Comparison of ENCODE assay signal across 9 mouse cellular contexts in genomic region chr8:95245180-95245579, GRCm38 (mm10). TPM values are rescaled to one million over a fixed set of nuclear protein-coding genes. Genes with fewer than 3 reads are reported as not detected.
DNase-seq lines count a peak whose midpoint lies in the region; ATAC-seq and TF ChIP-seq lines count a peak whose summit lies in the region.
"Had no signal": no experiment of that assay in that cellular context is flagged by ENCODE, and none has a peak within 500 bp of the region (broad histone marks: within the 10 kb centered on the region; RNA-seq: fewer than 3 reads in every experiment).

No protein-coding gene starts in this region.

- H3K27me3 ChIP-seq in forebrain, embryonic 13.5 days, result no peaks in the 10 kb centered on the region
- no peaks in the 10 kb centered on the region for H3K27me3 ChIP-seq in hindbrain, embryonic 12.5 days
- H3K27me3 ChIP-seq in spleen, adult 2 months (ENCODE audit: control insufficient read depth, insufficient read depth, low read length), result no peaks in the 10 kb centered on the region

- peak overlapping the region; percentile 98 for H3K27ac ChIP-seq in forebrain, embryonic 13.5 days
- peak overlapping the region; percentile 94 for H3K27ac ChIP-seq in hindbrain, embryonic 12.5 days
- peak overlapping the region; percentile 73 for H3K27ac ChIP-seq in spleen, adult 2 months (ENCODE audit: insufficient read depth, low read length)
- H3K27ac ChIP-seq: macrophage had no signal

- peaks cover 50% of the 10 kb centered on the region for H3K4me1 ChIP-seq in forebrain, embryonic 13.5 days
- peaks cover 33% of the 10 kb centered on the region for H3K4me1 ChIP-seq in hindbrain, embryonic 12.5 days
- H3K4me1 ChIP-seq in lung, adult 2 months (ENCODE audit: control insufficient read depth, insufficient read depth, low read length), result peaks cover 4% of the 10 kb centered on the region; the same call in 1 of the 2 replicates
- H3K4me1 ChIP-seq in spleen, adult 2 months (ENCODE audit: control insufficient read depth, insufficient read depth, insufficient read length), result peaks cover 4% of the 10 kb centered on the region; the same call in 1 of the 2 replicates

- WGBS in forebrain, embryonic 13.5 days, result 30% methylated on average over 5 of the region's 5 CpGs
- 70% methylated on average over 5 of the region's 5 CpGs for WGBS in hindbrain, embryonic 12.5 days
- 34% methylated on average over 5 of the region's 5 CpGs for WGBS in lung, adult 2 months
- 12% methylated on average over 5 of the region's 5 CpGs for WGBS in spleen, adult 2 months

- H3K9me3 ChIP-seq in forebrain, embryonic 13.5 days (replicated peaks), result no peaks in the 10 kb centered on the region
- H3K9me3 ChIP-seq in hindbrain, embryonic 12.5 days (replicated peaks), result no peaks in the 10 kb centered on the region

- no peak overlapping the region for H3K9ac ChIP-seq in forebrain, embryonic 13.5 days
- no peak overlapping the region for H3K9ac ChIP-seq in hindbrain, embryonic 12.5 days

- no peaks in the 10 kb centered on the region for H3K36me3 ChIP-seq in forebrain, embryonic 13.5 days (ENCODE audit: poor library complexity, severe bottlenecking)
- no peaks in the 10 kb centered on the region for H3K36me3 ChIP-seq in hindbrain, embryonic 12.5 days
- H3K36me3 ChIP-seq in spleen, adult 2 months (ENCODE audit: control insufficient read depth, insufficient read depth, low read length), result no peaks in the 10 kb centered on the region

- no peak for TF ChIP-seq POLR2A in lung, adult 2 months (IDR thresholded peaks at IDR 0.05; ENCODE audit: borderline replicate concordance, extremely low read depth, low read depth, low read length)
- no peak for TF ChIP-seq POLR2A in spleen, adult 2 months (IDR thresholded peaks at IDR 0.05; ENCODE audit: low read depth, low read length)

- TF ChIP-seq CTCF in lung, adult 2 months (IDR thresholded peaks at IDR 0.05; ENCODE audit: insufficient read depth, low read length), result no peak
- no peak for TF ChIP-seq CTCF in spleen, adult 2 months (IDR thresholded peaks at IDR 0.05; ENCODE audit: extremely low read depth, insufficient read depth, insufficient read length, insufficient replicate concordance)

- peak; percentile 75 for DNase-seq in retina, postnatal 1 day
- no peak for DNase-seq in retina, embryonic 14.5 days (ENCODE audit: low spot score)
- DNase-seq in lung, adult 2 months, result peak; percentile 22
- DNase-seq in spleen, adult 2 months (ENCODE audit: low read depth in 1 of 2, low spot score in 2 of 2), result peak; percentile 58 to 75
- no peak for DNase-seq in frontal cortex, postnatal 25 days (ENCODE audit: low spot score in 2 of 2)
- DNase-seq in left cerebral cortex, adult 11 months (ENCODE audit: low spot score), result no peak

- no peak overlapping the region for H3K4me3 ChIP-seq in forebrain, embryonic 13.5 days
- no peak overlapping the region for H3K4me3 ChIP-seq in hindbrain, embryonic 12.5 days
- H3K4me3 ChIP-seq in lung, adult 2 months (replicated peaks; ENCODE audit: extremely low read depth, low read depth, low read length), result no peak overlapping the region
- no peak overlapping the region for H3K4me3 ChIP-seq in spleen, adult 2 months (ENCODE audit: extremely low read depth, insufficient read depth, insufficient read length)

- no peak overlapping the region for H3K4me2 ChIP-seq in forebrain, embryonic 13.5 days
- H3K4me2 ChIP-seq in hindbrain, embryonic 12.5 days (replicated peaks), result no peak overlapping the region

- ATAC-seq in forebrain, embryonic 13.5 days, result peak; percentile 26
- no peak for ATAC-seq in hindbrain, embryonic 12.5 days (ENCODE audit: low FRiP score)

RNA-seq across cellular contexts. Expression of gene Kifc3, which starts 42.6 kb away (rescaled TPM):
- 8.2 and 8.3 TPM in 2 replicates for polyA plus RNA-seq in forebrain, embryonic 13.5 days (2015; fragmentation: Nextera tagmentation; extraction: Ambion mirVana)
- polyA plus RNA-seq in hindbrain, embryonic 12.5 days (2016; fragmentation: Nextera tagmentation; extraction: Ambion mirVana), result 17.4 and 21.2 TPM in 2 replicates
- 93.2 and 95.3 TPM in 2 replicates for polyA plus RNA-seq in lung, adult 2 months (2012; rRNA removed)
- 9.8 and 14.3 TPM in 2 replicates for polyA plus RNA-seq in spleen, adult 2 months (2012; rRNA removed)

Comparison
In these comparisons a context has a peak if more than half of its experiments do, and no peak if none do; other contexts are left out.
1. DNase-seq: peak in retina, postnatal 1 day (single experiment), lung, adult 2 months (single experiment) and spleen, adult 2 months (2 of 2); none in retina, embryonic 14.5 days (single experiment), frontal cortex, postnatal 25 days (0 of 2) and left cerebral cortex, adult 11 months (single experiment).
2. Peak in every context shown above with its lines, with median percentiles within 50 percentile points of each other: H3K27ac ChIP-seq.